26 mouse cellular contexts compared by ENCODE assay signal in the genomic region with DNA sequence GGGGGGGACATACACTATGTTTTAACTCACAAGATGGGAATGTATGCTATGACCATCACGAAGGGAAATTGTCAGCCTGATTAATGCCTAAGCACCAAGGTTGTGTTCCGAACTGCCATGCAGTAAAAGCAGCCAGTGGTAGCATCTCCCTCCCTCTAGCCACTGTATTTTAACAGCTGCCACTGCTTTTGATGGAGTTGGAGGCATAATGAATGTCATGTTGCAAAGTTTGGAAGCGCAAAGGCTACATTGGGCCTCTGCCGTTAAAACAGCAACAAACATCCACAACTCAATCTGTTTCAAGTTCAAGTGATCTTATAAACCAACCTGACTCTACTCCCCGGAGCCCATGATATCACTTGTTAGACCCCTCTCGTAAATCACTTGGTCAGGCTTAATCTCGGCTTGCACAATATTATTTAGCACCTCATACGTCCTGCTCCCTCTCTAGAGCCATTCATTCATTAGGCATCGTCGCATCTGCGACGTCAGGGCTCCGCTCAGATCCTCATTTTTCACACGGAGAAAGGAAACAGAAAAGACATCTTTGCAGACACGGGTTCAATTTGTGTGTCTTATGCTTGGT.
"Had no signal": no experiment of that assay in that cellular context is flagged by ENCODE, and none has a peak within 500 bp of the region (broad histone marks: within the 10 kb centered on the region; RNA-seq: fewer than 3 reads in every experiment).

No protein-coding gene starts in this region.

- H3K4me1 ChIP-seq: heart, embryonic 13.5 days; heart, embryonic 15.5 days; hindbrain, embryonic 10.5 days; hindbrain, embryonic 12.5 days; intestine, embryonic 15.5 days; limb, embryonic 10.5 days; limb, embryonic 12.5 days had no signal

- H3K9ac ChIP-seq: heart, embryonic 13.5 days; heart, embryonic 15.5 days; hindbrain, embryonic 12.5 days; hindbrain, embryonic 14.5 days; intestine, embryonic 15.5 days; limb, embryonic 12.5 days had no signal

- H3K27me3 ChIP-seq: heart, embryonic 15.5 days; hindbrain, embryonic 12.5 days had no signal

- ATAC-seq: hindbrain, embryonic 16.5 days; inflammation-experienced regulatory T-cells, adult 6 months; intestine, embryonic 15.5 days; intestine, postnatal 0 days had no signal

- H3K27ac ChIP-seq: gastrocnemius, adult 2 months; heart, adult 2 months; heart, embryonic 13.5 days; heart, embryonic 15.5 days; hindbrain, embryonic 10.5 days; hindbrain, embryonic 12.5 days; hindbrain, embryonic 14.5 days; intestine, embryonic 15.5 days; layer of hippocampus, adult 2 months; left cerebral cortex, adult 2 months; limb, embryonic 10.5 days; limb, embryonic 12.5 days had no signal

- H3K4me3 ChIP-seq: gastrocnemius, adult 2 months; heart, adult 2 months; heart, embryonic 13.5 days; heart, embryonic 15.5 days; hindbrain, embryonic 10.5 days; hindbrain, embryonic 12.5 days; intestine, embryonic 15.5 days; layer of hippocampus, adult 2 months; left cerebral cortex, adult 2 months; limb, embryonic 10.5 days; limb, embryonic 12.5 days had no signal

- H3K4me2 ChIP-seq: heart, embryonic 13.5 days; heart, embryonic 15.5 days; hindbrain, embryonic 12.5 days; hindbrain, embryonic 14.5 days; intestine, embryonic 15.5 days; limb, embryonic 12.5 days; liver, embryonic 11.5 days had no signal

- DNase-seq: gastrocnemius, adult 2 months; gastrocnemius, postnatal 10 days; gastrocnemius, postnatal 25 days; heart, adult 2 months; heart, postnatal 14 days; heart, postnatal 4 days; kidney, adult 18-20 months; kidney, adult 8-10 months; kidney, postnatal 10 days; kidney, postnatal 25 days; kidney, postnatal 4 days; liver had no signal

- H3K36me3 ChIP-seq: heart, embryonic 13.5 days; heart, embryonic 15.5 days; hindbrain, embryonic 10.5 days; hindbrain, embryonic 12.5 days; intestine, embryonic 15.5 days; limb, embryonic 10.5 days; limb, embryonic 12.5 days had no signal

- H3K9me3 ChIP-seq: heart, embryonic 13.5 days; heart, embryonic 15.5 days; hindbrain, embryonic 10.5 days; hindbrain, embryonic 12.5 days; intestine, embryonic 15.5 days; limb, embryonic 10.5 days; limb, embryonic 12.5 days had no signal
